Mouse (Mus musculus): Measurements from ENCODE around the gene Cep57l1.

The Cep57l1 gene

DNA sequence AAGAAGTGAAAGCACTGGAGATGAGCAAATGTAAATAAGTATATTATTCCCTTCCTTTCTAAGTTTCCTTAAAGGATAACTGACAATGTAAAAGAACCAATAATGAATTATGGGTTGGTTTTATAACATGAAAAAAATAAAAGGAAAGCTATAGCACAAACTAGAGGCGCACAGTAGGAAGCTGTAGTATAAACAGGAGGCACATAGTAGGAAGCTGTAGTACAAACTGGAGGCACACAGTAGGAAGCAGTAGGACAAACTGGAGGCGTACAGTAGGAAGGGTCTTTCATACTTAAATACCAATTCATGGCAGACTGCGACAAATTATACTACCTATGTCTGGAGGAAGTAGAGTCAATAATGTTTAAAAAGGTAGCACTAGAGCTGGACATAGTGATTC is 76.5 kb downstream of the Cep57l1 start:
- no peak for DNase-seq

DNA sequence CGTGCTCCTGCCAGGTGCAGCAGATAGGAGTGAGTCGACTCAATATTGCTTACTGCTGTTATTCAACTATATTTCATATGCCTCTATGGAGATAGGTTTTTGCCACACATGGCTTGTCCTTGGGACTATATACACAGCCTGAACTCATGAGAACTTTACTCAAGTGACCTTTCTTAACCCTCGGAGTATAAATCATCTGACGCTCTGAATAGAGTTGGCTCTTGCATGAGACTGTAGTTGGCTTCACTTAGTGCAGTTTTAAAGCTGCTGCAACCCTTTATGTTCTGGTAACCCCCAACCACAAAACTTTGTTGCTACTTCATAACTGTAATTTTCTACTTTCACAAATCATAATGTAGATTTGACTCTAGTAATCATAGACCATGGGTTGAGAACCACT is 77.7 kb downstream of the Cep57l1 start:
- no peak for DNase-seq

DNA sequence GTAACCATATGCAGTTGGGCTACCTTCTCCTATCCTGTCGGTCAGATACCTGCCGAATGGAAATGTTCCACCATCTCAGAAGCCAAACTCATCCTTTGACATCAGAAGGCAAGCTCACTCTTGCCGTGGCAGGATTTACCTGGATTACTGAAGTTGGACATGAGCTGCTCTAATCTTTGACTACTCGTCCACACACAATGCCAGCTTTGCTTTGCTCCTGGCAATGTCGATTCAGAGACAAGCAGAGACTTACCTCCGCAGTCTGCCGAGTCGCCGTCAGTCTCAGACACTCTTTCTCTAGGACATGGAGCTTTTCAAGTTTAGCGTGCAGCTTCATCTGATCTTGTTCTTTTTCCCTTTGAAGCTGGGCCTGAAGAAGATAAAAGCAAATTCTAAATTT is 78.9 kb downstream of the Cep57l1 start:
- no peak for DNase-seq

DNA sequence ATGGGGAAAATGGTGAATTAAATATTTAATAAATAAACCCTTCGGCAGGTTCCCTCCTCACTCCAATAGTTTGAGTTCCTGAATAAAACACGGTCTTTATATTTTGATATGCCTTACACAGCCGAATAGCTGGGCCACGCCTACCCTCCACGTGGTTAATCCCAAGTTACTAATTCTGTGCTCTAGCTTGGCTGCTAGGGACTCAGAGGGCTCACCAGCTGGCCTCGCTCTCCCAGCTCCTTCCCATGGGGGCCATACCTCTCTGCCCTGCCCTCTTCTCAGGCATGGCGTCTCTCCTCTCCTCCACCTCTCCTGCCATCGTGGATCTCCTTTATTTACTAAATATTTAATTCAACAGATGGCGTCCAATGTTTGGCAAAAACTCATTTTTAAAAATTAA is 83.5 kb downstream of the Cep57l1 start:
- DNase-seq = no peak

DNA sequence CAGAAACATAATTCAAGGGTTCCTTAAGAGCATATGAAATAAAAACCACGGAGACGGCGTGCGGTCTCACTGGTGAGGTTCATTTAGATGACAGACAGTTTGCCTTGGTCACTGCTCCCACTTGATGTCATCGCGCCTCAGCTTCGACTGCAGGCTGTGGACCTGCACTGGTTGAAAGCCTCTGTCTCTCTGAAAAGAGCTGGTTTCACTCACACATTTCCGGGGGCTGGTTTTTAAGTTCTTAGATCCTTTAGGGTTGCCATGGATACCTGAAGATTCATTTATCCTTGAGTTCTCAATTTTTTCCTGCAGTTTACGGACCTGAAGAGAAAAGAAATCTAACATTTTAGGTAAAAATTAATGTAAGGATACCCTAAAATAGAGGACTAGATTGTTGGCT is 90.1 kb downstream of the Cep57l1 start:
- DNase-seq = no peak

DNA sequence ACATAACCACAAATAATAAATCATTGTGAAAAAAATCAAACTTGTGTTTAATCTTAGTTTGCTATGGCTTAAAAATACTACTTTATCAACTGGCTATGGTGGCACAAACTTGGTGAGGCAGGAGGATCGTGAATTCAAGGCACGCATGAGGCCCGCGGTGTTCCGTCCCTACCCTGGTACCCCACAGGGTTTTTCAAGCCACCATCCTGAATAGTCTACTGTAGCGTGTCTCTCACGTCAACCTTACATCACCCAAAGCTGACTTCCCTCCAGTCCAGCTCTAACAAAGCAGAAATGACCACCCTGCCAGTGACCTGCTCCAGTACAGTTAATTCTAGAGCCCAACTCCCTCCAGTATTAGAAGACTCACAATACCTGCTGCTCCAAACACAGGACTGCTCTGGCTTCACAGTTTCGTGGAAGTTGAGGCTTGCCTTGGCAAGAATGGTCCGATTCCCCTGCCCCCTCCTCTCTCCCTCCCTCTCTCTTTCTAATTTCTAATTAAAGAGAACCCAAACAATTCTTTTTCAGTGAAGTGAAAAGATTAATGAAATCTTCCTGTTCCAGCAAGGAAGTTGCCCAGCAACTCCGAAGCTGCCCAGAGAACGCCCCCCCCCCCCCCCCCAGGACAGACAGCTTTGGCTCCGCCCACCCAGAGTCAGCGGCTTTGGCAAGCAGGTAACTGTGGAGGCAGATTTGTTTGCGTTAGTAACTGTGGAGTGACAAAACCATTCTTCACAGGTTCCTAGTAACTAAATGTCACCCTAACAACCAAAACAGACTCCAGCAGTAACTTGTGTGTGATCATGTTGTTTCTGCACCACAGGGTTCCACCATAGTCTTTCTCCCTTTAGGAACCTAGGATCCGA is 93.4 kb downstream of the Cep57l1 start, which contains the start of gene Ccdc162:
Ccdc162 (minus strand) TSS at position 606 of the 869 bp plus-strand sequence.
- peak; percentile 25 for DNase-seq

DNA sequence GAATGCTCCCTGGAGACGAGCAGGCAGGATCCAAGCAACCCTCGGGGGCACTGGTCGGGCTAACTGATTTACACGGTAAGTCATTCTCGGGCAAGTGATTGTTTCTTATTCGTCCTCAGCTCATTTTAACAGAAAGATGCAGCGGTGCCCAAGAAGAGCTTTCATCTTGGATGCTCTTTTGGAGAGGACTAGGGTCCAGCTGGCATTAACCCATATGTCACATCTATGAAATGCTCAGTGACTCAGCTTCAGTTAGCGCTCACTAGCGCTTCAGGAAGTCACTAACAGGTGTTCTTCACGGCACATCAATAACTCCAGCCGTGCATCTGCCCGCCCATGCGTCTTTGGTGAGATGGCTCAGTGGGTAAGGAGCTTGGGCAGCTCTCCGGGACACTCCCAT is 94.1 kb downstream of the Cep57l1 start:
- DNase-seq = no peak

DNA sequence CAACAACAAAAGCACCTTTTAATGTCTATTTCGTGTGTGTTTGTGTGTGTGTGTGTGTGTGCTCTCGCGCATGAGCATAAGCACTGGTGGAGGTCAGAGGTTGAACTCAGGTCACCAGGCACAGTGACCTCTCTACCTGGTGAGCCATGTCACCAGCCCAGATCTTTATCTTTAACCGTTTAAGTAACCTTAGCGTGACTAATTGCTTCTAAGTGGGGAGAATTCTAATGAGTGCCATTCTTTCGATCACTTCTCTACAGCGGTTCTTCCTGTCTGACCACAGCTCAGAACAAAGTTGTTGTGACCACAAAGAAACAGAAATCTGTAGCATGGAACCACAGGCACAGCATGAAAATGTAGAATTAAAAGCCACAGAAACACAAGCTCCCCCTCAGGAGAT is 98.2 kb downstream of the Cep57l1 start:
- no peak for DNase-seq

DNA sequence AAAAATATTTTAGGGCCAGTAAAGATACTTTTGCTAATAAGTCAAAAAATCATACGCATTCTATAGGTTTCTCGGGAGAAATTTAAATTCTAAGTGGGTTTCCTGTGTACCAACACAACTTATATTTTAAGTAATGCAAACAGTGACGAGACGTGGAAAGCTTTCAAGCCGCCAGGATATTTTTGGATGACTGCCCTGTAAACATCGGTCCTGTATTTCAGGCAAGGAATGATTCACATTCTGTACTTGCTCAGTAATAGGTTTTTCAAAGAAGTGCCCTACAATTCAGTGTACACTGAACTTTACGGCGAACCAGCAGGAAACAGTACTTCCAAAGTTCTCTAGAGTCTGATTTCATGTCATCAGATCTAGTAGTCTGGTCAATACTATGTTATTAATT is 98.9 kb downstream of the Cep57l1 start:
- no peak for DNase-seq

DNA sequence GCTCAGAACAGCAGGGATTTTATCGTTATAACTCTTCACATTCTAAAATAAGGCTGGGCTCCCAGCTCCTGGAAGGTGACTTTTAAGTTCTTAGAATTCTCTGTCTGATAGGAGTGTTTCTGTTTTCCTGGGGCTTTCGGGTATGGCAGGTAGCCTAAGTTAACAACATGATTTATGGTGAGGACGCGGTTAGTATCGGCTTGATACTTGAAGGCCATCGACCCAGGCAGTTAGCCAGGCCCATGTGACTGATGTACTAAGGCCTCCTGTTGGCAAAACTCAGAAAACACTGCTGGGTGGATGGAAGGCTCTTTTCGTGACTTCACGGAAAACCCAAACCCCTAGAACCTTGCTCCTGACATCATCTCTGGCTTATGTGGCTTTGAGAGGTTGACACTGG is 100.3 kb downstream of the Cep57l1 start:
- DNase-seq = no peak

DNA sequence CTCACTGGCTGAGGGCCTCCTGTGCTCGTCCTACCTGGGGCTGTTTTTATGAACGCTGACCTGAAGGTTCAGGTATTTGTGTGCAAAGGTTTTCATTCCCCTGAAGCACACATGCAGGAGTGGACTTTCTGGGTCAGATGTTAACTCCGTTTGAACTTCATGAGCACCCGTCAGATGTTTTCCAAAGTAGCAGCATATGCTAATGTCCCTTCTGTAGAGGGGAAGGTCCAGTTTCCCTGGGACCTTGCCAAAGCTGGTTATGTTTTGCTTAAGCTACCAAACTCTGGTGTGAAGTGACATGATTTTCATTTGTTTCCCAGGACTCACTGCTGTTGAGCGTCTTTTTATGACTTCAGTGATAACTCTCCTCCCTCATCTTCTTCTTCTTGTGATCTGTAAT is 110.0 kb downstream of the Cep57l1 start:
- DNase-seq = no peak

DNA sequence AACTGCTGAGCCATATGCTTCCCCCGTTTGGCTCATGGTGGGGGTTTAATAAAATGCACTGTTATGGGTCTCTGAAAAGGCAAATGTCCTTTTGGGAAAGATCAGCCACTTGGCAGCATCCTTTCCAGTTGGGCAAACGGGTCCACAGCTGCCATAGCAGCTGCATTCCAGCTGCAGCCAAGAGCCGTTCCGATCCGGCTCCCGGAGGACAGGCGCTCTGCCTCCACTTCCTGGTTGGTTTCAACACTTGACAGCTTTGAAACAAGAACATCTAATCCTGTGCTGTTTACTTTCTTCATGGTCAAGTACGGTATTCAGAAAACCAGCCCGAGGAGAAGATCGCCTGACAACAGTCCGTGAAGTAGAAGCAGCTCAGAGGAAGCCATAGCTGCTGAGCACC is 112.6 kb downstream of the Cep57l1 start:
- DNase-seq = peak; percentile 40

DNA sequence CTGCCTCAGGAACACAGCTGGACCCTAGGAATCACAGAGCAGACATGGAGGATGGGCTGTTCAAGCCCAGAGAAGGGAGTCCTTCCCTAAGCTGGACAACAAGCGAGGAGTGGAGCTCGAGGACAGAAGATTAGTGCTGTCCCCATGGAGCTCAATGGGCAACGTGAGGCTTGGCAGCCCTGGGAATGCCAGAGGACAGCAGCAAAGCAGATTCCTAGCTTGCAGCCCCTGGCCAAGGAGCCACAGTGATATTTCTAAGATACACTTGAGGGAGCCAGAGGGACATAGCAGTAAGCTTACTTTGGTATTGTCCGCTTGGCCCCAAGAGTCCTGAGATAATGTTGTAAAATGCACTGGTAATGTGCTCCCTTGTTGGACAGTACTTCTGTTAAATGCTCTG is 118.7 kb downstream of the Cep57l1 start:
- DNase-seq = no peak

DNA sequence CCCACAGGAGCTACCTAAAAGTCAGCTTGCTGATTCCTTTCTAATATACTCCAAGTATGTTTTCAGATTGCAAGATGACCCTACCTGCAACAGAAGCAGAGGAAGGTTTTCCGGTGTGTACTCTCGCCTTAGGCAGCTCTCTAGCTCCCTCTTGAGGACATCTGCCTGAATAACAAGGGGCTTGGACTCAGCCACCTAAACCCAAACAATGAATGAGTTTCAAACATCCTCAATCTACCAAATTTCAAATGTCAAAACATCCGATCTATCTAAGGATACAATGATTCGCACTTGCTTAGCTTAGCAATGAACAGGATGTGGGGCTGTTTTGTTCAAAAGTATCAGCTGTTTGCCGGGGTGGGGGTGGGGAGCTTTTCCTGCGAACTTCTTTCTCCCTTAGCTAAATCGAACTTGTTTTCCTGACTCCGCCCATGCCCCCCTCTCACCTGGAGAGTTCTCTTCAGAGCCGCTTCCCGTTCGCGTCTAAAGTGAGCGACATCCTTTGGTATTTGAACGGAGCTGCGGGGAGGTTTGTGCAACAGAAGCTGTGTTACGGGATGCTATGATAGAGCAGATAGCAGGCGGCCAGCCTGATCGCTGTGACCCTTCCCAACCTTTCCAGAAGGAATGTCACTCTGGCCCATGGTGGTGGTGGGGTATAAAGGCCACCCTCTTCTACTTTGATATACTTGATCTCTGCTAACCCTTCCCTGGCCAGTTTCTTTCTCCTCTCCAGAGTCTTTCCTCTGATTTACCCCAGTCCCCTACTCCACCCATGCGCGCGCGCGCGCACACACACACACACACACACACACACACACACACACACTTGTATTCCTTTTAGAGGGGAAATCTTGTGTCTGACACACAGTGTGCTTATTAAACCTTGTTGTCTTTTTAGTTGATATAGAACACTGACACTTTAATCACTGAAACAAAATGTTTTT is 119.5 kb downstream of the Cep57l1 start:
- peak; percentile 75 for DNase-seq

DNA sequence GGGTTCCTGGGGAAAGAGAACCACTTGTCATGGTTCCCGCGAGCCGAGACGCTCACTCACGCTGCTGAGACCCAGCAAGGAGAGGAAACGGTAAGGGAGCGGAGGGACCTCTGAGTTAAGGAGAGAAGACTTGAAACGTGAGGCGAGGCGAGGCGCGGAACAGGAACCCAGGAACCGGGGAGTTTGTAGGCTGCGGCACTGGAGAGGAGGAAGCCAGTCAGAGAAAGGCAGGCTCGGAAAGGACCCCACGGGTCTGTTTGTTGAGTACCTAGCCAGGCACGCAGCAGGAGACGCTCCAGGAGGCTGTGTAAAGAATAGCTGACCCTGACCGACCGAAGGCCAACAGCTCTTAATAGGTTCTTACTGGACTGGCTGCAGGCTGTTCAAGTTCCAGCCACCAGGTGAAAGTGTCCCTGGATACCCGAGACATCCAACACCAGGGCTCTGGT is 125.1 kb downstream of the Cep57l1 start:
- DNase-seq = peak; percentile 51

DNA sequence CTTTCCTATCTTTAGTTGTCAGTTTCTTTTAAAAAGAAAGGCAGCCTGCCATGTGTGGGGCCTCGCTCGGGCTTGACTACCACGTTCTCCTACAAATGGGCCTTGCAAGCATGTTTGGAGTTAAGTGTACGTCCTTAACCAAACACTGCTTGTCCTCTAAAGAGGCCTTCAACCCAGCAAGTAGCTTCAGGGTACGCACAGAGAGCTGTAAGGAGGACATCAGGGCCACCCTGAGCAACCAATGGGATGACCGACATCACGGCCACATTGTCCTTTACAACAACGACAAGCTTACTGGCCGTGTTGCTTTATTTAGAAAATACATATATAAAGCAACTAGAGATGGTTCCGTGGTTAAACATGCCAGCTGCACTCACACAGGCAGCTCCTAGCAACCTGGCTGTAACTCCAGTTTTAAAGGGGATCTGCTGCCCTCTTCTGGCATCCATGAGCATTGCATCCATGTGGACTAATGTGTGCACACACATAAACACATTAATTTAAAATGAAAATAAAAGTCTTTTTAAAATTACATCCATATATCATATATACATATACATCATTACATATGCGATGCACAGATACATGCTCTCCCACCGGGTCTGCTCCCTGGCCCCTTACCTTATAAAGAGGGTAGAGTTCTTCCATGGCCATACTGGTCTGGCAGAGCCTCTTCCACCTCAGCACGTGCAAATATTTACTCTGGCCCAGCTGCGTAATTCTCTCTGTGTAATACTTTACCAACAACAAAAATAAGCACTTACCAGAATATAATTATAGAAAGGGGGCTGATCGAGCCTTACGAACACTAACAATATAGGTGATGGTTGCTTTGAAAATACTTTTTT is 126.9 kb downstream of the Cep57l1 start:
- peak; percentile 90 for DNase-seq

DNA sequence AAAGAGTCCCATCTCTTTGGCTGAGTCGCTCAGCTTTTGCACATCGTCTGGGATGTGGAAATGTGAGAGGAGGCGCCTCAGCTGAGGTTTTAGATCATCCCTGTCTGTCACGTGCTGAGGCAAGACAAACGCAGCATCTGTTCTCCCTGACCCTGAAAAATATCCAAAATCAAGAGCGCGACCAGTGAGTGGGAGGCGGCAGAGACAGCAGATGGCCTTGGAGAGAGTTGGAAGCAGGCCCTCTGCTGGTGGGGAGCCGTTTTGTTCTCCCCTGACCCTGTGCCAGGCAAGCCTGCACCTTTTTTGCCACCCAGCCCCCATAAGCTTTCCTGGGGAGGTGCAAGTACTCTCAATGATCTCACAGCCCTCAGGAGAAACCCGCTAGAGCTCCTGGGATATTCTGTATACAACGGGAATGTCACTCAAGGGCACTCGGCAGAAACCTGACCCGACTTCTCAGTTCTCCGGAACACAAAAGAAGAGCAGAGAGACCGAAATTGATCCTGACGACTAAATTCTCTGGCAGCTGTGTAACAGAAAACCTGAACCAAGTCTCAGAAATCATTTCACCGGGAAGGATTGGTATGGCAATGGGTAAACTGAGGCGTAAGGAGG is 130.8 kb downstream of the Cep57l1 start:
- peak; percentile 80 for DNase-seq

DNA sequence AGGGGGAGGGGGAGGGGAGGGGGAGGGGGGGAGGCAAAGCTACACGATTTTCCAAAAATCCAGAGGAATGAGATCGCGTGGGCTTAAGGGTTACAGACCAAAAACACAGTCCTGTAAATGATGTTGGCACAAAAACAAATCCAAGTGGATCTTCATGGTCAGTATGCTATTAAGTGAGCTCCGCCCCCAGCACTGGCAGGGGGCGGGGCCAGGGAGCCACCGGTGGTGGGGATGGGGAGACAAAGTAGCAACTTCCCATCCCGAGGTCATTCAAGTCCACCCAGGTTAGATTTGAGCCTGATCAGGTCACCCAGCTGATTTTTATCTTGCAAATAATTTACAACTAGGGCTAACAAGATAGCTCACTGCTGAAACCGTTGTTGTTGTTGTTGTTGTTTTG is 132.3 kb downstream of the Cep57l1 start:
- no peak for DNase-seq

DNA sequence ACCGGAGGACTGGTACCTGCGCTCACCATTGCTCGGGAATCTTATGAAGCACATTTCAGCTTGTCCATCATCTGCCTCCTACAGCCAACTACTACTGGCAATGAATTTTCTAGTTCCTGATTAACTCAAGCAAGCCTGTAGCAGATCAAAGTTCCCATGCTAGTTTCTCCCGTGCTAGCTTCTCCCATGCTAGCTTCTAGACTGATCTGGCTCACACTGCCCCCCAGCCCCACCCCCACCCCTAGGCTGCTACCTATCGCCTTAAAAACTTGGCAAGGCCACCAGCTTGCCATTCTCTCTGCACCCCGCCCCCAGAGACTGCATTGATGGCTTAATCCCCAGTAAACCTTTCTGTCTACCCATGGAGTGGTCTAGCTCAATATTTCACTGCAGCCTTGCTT is 133.0 kb downstream of the Cep57l1 start:
- no peak for DNase-seq

DNA sequence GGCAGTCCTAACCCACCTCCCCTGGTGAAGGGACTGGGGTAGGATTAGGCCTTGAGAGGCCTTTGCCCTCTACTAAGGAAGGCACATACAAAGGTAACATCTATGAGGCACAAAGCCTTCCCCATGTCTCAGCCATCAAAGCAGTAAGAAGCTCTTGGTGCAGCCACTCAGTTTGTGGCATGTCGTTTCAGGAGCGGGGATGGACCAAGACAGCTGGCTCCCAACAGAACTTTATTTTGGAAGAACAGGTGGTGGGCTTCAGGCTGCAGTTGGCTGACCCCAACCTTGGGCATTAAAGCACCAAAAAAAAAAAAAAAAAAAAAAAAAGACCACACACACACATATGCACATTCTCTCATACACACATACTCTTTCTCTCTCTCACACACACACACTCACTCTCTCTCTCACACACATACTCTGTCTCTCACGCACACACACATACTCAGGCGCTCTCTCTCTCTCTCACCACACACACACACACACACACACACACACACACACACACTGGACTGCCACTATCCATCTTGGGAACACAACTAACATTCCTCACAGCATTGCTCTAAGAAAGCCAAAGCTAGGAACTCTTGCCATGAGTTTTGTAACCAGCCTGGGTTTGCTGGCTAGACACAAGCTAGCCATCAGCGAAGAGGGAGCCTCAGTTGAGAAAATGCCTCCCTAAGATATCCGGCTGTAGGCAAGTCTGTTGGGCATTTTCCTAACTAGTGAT is 133.7 kb downstream of the Cep57l1 start:
- DNase-seq = peak; percentile 58

DNA sequence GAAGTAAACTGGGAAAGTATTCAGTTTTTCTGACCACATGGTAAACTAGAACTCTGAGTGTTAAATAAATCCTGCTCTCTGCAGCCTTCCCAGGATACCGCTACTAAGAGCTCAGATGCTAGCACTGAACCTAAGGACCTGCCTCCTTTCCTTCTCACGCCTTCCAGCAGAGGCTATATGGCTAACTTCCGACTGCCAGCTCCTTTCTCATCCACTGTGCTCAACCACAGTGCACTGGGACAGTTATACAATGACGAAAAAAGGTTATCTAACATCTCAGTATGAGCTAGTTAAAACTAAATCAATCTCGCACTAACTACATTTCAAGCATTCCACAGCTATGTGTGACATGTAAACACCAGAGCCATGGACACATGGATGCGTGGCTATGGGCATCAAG is 134.4 kb downstream of the Cep57l1 start:
- no peak for DNase-seq

DNA sequence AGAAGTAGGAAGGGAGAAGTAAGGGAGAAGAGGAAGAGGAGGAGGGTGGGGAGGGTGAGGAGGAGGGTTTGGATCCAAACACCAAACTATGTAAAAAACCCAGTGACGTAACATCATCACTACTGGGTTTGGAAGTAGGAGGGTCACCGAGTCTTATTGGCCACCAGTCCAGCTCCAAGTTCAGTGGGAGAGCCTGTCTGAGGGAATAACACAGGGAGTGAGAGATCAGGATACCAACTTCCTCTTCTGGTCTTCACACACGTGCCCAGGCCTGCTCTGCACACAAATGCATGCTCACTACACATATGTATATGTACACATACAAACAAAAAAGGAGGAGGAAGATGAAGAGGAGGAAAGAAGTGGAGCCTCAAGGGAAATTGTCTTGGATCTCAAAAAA is 135.3 kb downstream of the Cep57l1 start:
- DNase-seq = peak; percentile 30

Data from lung, postnatal 10 days (tissue).